In genomic region chr2:113398020-113398521, GRCm38 (mm10) we compare ENCODE assay signal across 12 mouse cellular contexts.
DNase-seq lines count a peak whose midpoint lies in the region; ATAC-seq and TF ChIP-seq lines count a peak whose summit lies in the region.
"Had no signal": no experiment of that assay in that cellular context is flagged by ENCODE, and none has a peak within 500 bp of the region (broad histone marks: within the 10 kb centered on the region; RNA-seq: fewer than 3 reads in every experiment).

No protein-coding gene starts in this region.

- intact Hi-C loops in heart, postnatal 10 days (cut with DNase I), result loop anchor here (10.0 kb wide), 2 partner anchors 93 to 427 kb away; partner anchors contain the start of gene Scg5

- peaks cover 0 to 5% of the 10 kb centered on the region in 2 experiments; a peak in 2 of 4 replicates for H3K4me1 ChIP-seq in heart, embryonic 14.5 days (ENCODE audit: control insufficient read depth in 2 of 2, insufficient read depth in 2 of 2, low read length in 2 of 2)
- 0 out of 2 replicates have a peak, but pooled peaks cover 8% of the 10 kb centered on the region for H3K4me1 ChIP-seq in stomach, embryonic 14.5 days (ENCODE audit: control insufficient read depth, insufficient read depth, low read length)
- no peaks in the 10 kb centered on the region for H3K4me1 ChIP-seq in stomach, postnatal 0 days (replicated peaks; ENCODE audit: control insufficient read depth, insufficient read depth)
- no peaks in the 10 kb centered on the region for H3K4me1 ChIP-seq in liver, embryonic 13.5 days (replicated peaks)

- TF ChIP-seq CTCF in stomach, postnatal 0 days (IDR thresholded peaks at IDR 0.05; ENCODE audit: low read depth), result no peak

- peak overlapping the region; percentile 33 to 70 for H3K27ac ChIP-seq in heart, embryonic 14.5 days (replicated peaks in 1 of 2; ENCODE audit: control insufficient read depth in 1 of 2, insufficient read depth in 1 of 2, low read depth in 2 of 2, low read length in 2 of 2)
- H3K27ac ChIP-seq in stomach, embryonic 14.5 days (ENCODE audit: low read length), result peak overlapping the region; percentile 33; the same call in 1 of the 2 replicates
- no peak overlapping the region for H3K27ac ChIP-seq in stomach, postnatal 0 days (replicated peaks)
- H3K27ac ChIP-seq in liver, embryonic 13.5 days, result no peak overlapping the region
- H3K27ac ChIP-seq: gastrocnemius, adult 2 months had no signal

- TF ChIP-seq EP300 in stomach, postnatal 0 days (optimal IDR thresholded peaks at IDR 0.05), result no peak

- ATAC-seq in heart, embryonic 14.5 days (ENCODE audit: insufficient number of reproducible peaks, insufficient read depth, low FRiP score, low read depth), result no peak
- ATAC-seq in stomach, embryonic 14.5 days (ENCODE audit: insufficient number of reproducible peaks, insufficient read depth, low FRiP score, low read depth), result no peak
- no peak for ATAC-seq in stomach, postnatal 0 days (ENCODE audit: low FRiP score, low TSS enrichment)
- ATAC-seq in liver, embryonic 13.5 days (ENCODE audit: low read depth), result peak; percentile 39; the same call in 1 of the 2 replicates

- WGBS in heart, embryonic 14.5 days, result 58% methylated on average over 9 of the region's 9 CpGs
- WGBS in stomach, embryonic 14.5 days, result 72% methylated on average over 9 of the region's 9 CpGs
- WGBS in stomach, postnatal 0 days, result 69% methylated on average over 9 of the region's 9 CpGs
- 28% methylated on average over 9 of the region's 9 CpGs for WGBS in liver, embryonic 13.5 days (ENCODE audit: insufficient replicate concordance)

- no peaks in the 10 kb centered on the region for H3K9me3 ChIP-seq in heart, embryonic 14.5 days (ENCODE audit: control insufficient read depth, low read length)
- H3K9me3 ChIP-seq in stomach, embryonic 14.5 days (ENCODE audit: control insufficient read depth, low read depth, low read length), result no peaks in the 10 kb centered on the region
- no peaks in the 10 kb centered on the region for H3K9me3 ChIP-seq in stomach, postnatal 0 days (ENCODE audit: control insufficient read depth, low read length)
- H3K9me3 ChIP-seq in liver, embryonic 13.5 days (replicated peaks), result no peaks in the 10 kb centered on the region
- H3K9me3 ChIP-seq: neural tube, embryonic 15.5 days had no signal

- no peaks in the 10 kb centered on the region for H3K36me3 ChIP-seq in heart, embryonic 14.5 days (ENCODE audit: control insufficient read depth, insufficient read depth, low read length)
- H3K36me3 ChIP-seq in stomach, embryonic 14.5 days (ENCODE audit: control insufficient read depth, insufficient read depth, low read length), result no peaks in the 10 kb centered on the region
- no peaks in the 10 kb centered on the region for H3K36me3 ChIP-seq in stomach, postnatal 0 days (ENCODE audit: control insufficient read depth, insufficient read depth, low read length)
- H3K36me3 ChIP-seq in liver, embryonic 13.5 days, result no peaks in the 10 kb centered on the region
- H3K36me3 ChIP-seq: neural tube, embryonic 15.5 days had no signal

- DNase-seq in heart, postnatal 10 days, result no peak
- DNase-seq in stomach, postnatal 0 days (ENCODE audit: low spot score), result no peak
- DNase-seq in liver, embryonic 13.5 days, result no peak
- DNase-seq in layer of hippocampus, postnatal 10 days (ENCODE audit: low spot score in 2 of 2), result no peak
- DNase-seq in adrenal gland, adult 18-20 months (ENCODE audit: low spot score in 2 of 2), result no peak
- DNase-seq in gastrocnemius, postnatal 25 days, result no peak
- DNase-seq: cerebellum, adult 9-10 months had no signal

- H3K9ac ChIP-seq in heart, embryonic 14.5 days (ENCODE audit: low read length), result no peak overlapping the region
- no peak overlapping the region for H3K9ac ChIP-seq in stomach, embryonic 14.5 days (replicated peaks; ENCODE audit: low read depth, low read length)
- H3K9ac ChIP-seq in stomach, postnatal 0 days (ENCODE audit: low read length), result no peak overlapping the region
- no peak overlapping the region for H3K9ac ChIP-seq in liver, embryonic 13.5 days
- H3K9ac ChIP-seq: neural tube, embryonic 15.5 days had no signal

- H3K27me3 ChIP-seq in heart, embryonic 14.5 days (ENCODE audit: control insufficient read depth, insufficient read depth, low read length), result no peaks in the 10 kb centered on the region
- H3K27me3 ChIP-seq in stomach, embryonic 14.5 days (ENCODE audit: control insufficient read depth, insufficient read depth, low read length), result no peaks in the 10 kb centered on the region
- no peaks in the 10 kb centered on the region for H3K27me3 ChIP-seq in stomach, postnatal 0 days (ENCODE audit: control insufficient read depth, insufficient read depth, low read length)
- no peaks in the 10 kb centered on the region for H3K27me3 ChIP-seq in liver, embryonic 13.5 days
- H3K27me3 ChIP-seq: neural tube, embryonic 15.5 days had no signal

- no peak overlapping the region for H3K4me3 ChIP-seq in heart, embryonic 14.5 days (ENCODE audit: control insufficient read depth in 1 of 2, insufficient read depth in 1 of 2, low read depth in 1 of 2, low read length in 2 of 2)
- no peak overlapping the region for H3K4me3 ChIP-seq in stomach, embryonic 14.5 days (ENCODE audit: low read depth, low read length)
- H3K4me3 ChIP-seq in stomach, postnatal 0 days (ENCODE audit: low read depth, low read length), result no peak overlapping the region
- no peak overlapping the region for H3K4me3 ChIP-seq in liver, embryonic 13.5 days (replicated peaks)
- H3K4me3 ChIP-seq: gastrocnemius, adult 2 months; neural tube, embryonic 15.5 days had no signal

- H3K4me2 ChIP-seq in heart, embryonic 14.5 days (ENCODE audit: low read length), result no peak overlapping the region
- H3K4me2 ChIP-seq in stomach, embryonic 14.5 days (replicated peaks; ENCODE audit: low read depth, low read length), result no peak overlapping the region
- H3K4me2 ChIP-seq in stomach, postnatal 0 days (replicated peaks; ENCODE audit: low read depth), result no peak overlapping the region
- no peak overlapping the region for H3K4me2 ChIP-seq in liver, embryonic 13.5 days
- H3K4me2 ChIP-seq: midbrain, embryonic 11.5 days had no signal

Comparison
In these comparisons a context has a peak if more than half of its experiments do, and no peak if none do; other contexts are left out.
1. H3K27ac ChIP-seq: peak in heart, embryonic 14.5 days (2 of 2) and stomach, embryonic 14.5 days (single experiment); none in stomach, postnatal 0 days (single experiment) and liver, embryonic 13.5 days (single experiment).